In the genomic region with DNA sequence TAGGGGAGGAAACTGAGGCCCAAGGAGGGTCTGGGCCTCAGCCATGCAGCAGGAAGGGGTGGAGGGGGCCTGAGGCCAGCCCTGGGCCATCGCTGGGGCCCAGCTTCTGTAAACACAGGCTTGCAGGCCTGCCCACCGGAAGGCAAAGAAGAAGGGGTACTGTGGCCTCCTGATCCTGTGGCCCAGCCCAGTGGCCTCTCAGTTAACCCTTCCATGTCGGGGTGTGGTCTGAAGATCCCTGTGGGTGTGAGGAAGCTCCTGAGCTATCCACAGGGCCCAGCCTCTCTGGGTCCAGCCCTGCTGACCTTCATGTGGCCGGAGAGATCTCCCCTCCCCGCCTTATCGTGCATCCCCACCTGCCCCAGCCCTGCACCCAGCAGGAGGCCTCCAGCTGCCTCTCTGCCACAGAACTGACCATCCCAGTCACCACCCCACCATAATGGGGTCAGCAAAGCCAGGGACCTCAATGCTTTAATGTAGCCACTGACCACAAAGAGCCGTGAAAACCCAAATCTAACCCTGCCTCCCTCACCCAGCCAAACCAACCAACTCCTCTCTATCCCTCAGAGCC, we compare ENCODE assay signal across 10 mouse cellular contexts. TPM values are rescaled to one million over a fixed set of nuclear protein-coding genes. Genes with fewer than 3 reads are reported as not detected.
DNase-seq lines count a peak whose midpoint lies in the region; ATAC-seq lines count a peak whose summit lies in the region.
"Had no signal": no experiment of that assay in that cellular context is flagged by ENCODE, and none has a peak within 500 bp of the region (broad histone marks: within the 10 kb centered on the region; RNA-seq: fewer than 3 reads in every experiment).

No protein-coding gene starts in this region.

- H3K27me3 ChIP-seq in heart, embryonic 11.5 days (ENCODE audit: control insufficient read depth, insufficient read depth, low read length), result no peaks in the 10 kb centered on the region
- H3K27me3 ChIP-seq in midbrain, embryonic 11.5 days (ENCODE audit: control insufficient read depth, insufficient read depth, low read length), result no peaks in the 10 kb centered on the region
- no peaks in the 10 kb centered on the region for H3K27me3 ChIP-seq in midbrain, embryonic 13.5 days
- H3K27me3 ChIP-seq in limb, embryonic 12.5 days, result no peaks in the 10 kb centered on the region
- H3K27me3 ChIP-seq in stomach, embryonic 14.5 days (ENCODE audit: control insufficient read depth, insufficient read depth, low read length), result no peaks in the 10 kb centered on the region

- peak overlapping the region; percentile 2; the same call in 1 of the 2 replicates for H3K4me3 ChIP-seq in heart, embryonic 11.5 days (ENCODE audit: low read depth, low read length)
- no peak overlapping the region for H3K4me3 ChIP-seq in midbrain, embryonic 11.5 days (ENCODE audit: low read depth, low read length)
- H3K4me3 ChIP-seq in midbrain, embryonic 13.5 days (replicated peaks), result no peak overlapping the region
- H3K4me3 ChIP-seq in limb, embryonic 12.5 days (replicated peaks), result no peak overlapping the region
- no peak overlapping the region for H3K4me3 ChIP-seq in stomach, embryonic 14.5 days (ENCODE audit: low read depth, low read length)

- no peak for DNase-seq in heart, adult 8-10 months (ENCODE audit: low spot score)
- no peak for DNase-seq in midbrain, embryonic 11.5 days (ENCODE audit: low spot score, missing footprints)
- DNase-seq in layer of hippocampus, postnatal 14 days (ENCODE audit: low spot score in 2 of 2), result no peak
- DNase-seq in spleen, postnatal 36 days (ENCODE audit: low spot score in 2 of 2), result no peak
- DNase-seq: left cerebral cortex, postnatal 4 days; right cerebral cortex, postnatal 4 days had no signal

- peak; percentile 88 for ATAC-seq in heart, embryonic 11.5 days (replicated peaks; ENCODE audit: insufficient number of reproducible peaks, low FRiP score, low TSS enrichment)
- no peak; the same call in 1 of the 2 replicates for ATAC-seq in midbrain, embryonic 11.5 days (ENCODE audit: low FRiP score)
- ATAC-seq in midbrain, embryonic 13.5 days, result no peak
- peak; percentile 37; the same call in 1 of the 2 replicates for ATAC-seq in limb, embryonic 12.5 days (ENCODE audit: insufficient number of reproducible peaks, insufficient read depth, low FRiP score, low TSS enrichment, low read depth)
- peak; percentile 43; the same call in 1 of the 2 replicates for ATAC-seq in stomach, embryonic 14.5 days (ENCODE audit: insufficient number of reproducible peaks, insufficient read depth, low FRiP score, low read depth)

- peaks cover 34% of the 10 kb centered on the region for H3K4me1 ChIP-seq in heart, embryonic 11.5 days (ENCODE audit: control insufficient read depth, insufficient read depth, low read length)
- H3K4me1 ChIP-seq in midbrain, embryonic 11.5 days (ENCODE audit: control insufficient read depth, insufficient read depth, low read length), result peaks cover 23% of the 10 kb centered on the region
- peaks cover 27% of the 10 kb centered on the region for H3K4me1 ChIP-seq in midbrain, embryonic 13.5 days (replicated peaks)
- H3K4me1 ChIP-seq in limb, embryonic 12.5 days (replicated peaks), result peaks cover 43% of the 10 kb centered on the region
- H3K4me1 ChIP-seq in stomach, embryonic 14.5 days (ENCODE audit: control insufficient read depth, insufficient read depth, low read length), result peaks cover 25% of the 10 kb centered on the region; the same call in 1 of the 2 replicates

- 12% methylated on average over 7 of the region's 7 CpGs for WGBS in heart, embryonic 11.5 days (ENCODE audit: insufficient replicate concordance)
- WGBS in midbrain, embryonic 11.5 days, result 24% methylated on average over 6 of the region's 7 CpGs
- WGBS in midbrain, embryonic 13.5 days, result 21% methylated on average over 7 of the region's 7 CpGs
- 16% methylated on average over 7 of the region's 7 CpGs for WGBS in limb, embryonic 12.5 days
- 17% methylated on average over 7 of the region's 7 CpGs for WGBS in stomach, embryonic 14.5 days

- H3K36me3 ChIP-seq in heart, embryonic 11.5 days (ENCODE audit: control insufficient read depth, insufficient read depth, low read length), result peaks cover 20% of the 10 kb centered on the region
- no peaks in the 10 kb centered on the region for H3K36me3 ChIP-seq in midbrain, embryonic 11.5 days (ENCODE audit: control insufficient read depth, insufficient read depth, low read length)
- H3K36me3 ChIP-seq in midbrain, embryonic 13.5 days, result peaks cover 42% of the 10 kb centered on the region
- peaks cover 74% of the 10 kb centered on the region for H3K36me3 ChIP-seq in limb, embryonic 12.5 days
- peaks cover 36% of the 10 kb centered on the region for H3K36me3 ChIP-seq in stomach, embryonic 14.5 days (ENCODE audit: control insufficient read depth, insufficient read depth, low read length)

- H3K9me3 ChIP-seq in heart, embryonic 11.5 days (replicated peaks; ENCODE audit: control insufficient read depth, low read length), result no peaks in the 10 kb centered on the region
- no peaks in the 10 kb centered on the region for H3K9me3 ChIP-seq in midbrain, embryonic 11.5 days (ENCODE audit: control insufficient read depth, low read length)
- no peaks in the 10 kb centered on the region for H3K9me3 ChIP-seq in midbrain, embryonic 13.5 days
- H3K9me3 ChIP-seq in limb, embryonic 12.5 days, result no peaks in the 10 kb centered on the region
- no peaks in the 10 kb centered on the region for H3K9me3 ChIP-seq in stomach, embryonic 14.5 days (ENCODE audit: control insufficient read depth, low read depth, low read length)

- H3K9ac ChIP-seq in heart, embryonic 11.5 days (ENCODE audit: low read depth, low read length), result peak overlapping the region; percentile 59
- peak overlapping the region; percentile 30 for H3K9ac ChIP-seq in midbrain, embryonic 11.5 days (ENCODE audit: low read length)
- H3K9ac ChIP-seq in midbrain, embryonic 13.5 days (replicated peaks), result no peak overlapping the region; the same call in 1 of the 2 replicates
- H3K9ac ChIP-seq in limb, embryonic 12.5 days (replicated peaks), result peak overlapping the region; percentile 34; the same call in 1 of the 2 replicates
- no peak overlapping the region for H3K9ac ChIP-seq in stomach, embryonic 14.5 days (replicated peaks; ENCODE audit: low read depth, low read length)

- peak overlapping the region; percentile 90 for H3K27ac ChIP-seq in heart, embryonic 11.5 days (ENCODE audit: low read depth, low read length)
- H3K27ac ChIP-seq in midbrain, embryonic 11.5 days (ENCODE audit: low read depth, low read length), result peak overlapping the region; percentile 44
- no peak overlapping the region for H3K27ac ChIP-seq in midbrain, embryonic 13.5 days
- H3K27ac ChIP-seq in limb, embryonic 12.5 days, result peak overlapping the region; percentile 89
- peak overlapping the region; percentile 55; the same call in 1 of the 2 replicates for H3K27ac ChIP-seq in stomach, embryonic 14.5 days (ENCODE audit: low read length)

- H3K4me2 ChIP-seq in heart, embryonic 11.5 days, result peak overlapping the region; percentile 53
- H3K4me2 ChIP-seq in midbrain, embryonic 11.5 days, result peak overlapping the region; percentile 4; the same call in 1 of the 2 replicates
- H3K4me2 ChIP-seq in midbrain, embryonic 13.5 days (replicated peaks), result no peak overlapping the region
- peak overlapping the region; percentile 24 for H3K4me2 ChIP-seq in limb, embryonic 12.5 days
- peak overlapping the region; percentile 11; the same call in 1 of the 2 replicates for H3K4me2 ChIP-seq in stomach, embryonic 14.5 days (replicated peaks; ENCODE audit: low read depth, low read length)

RNA-seq across cellular contexts. Expression of gene Wdr18, which starts 13.1 kb away (rescaled TPM):
- polyA plus RNA-seq in heart, embryonic 11.5 days (2014; fragmentation: Nextera tagmentation; extraction: Ambion mirVana), result 89.8 and 97.6 TPM in 2 replicates
- total RNA-seq in heart, adult 8-10 months (2022), result 10 to 100 TPM; 28.4 to 36.2 (median 29.6) TPM
- 92.7 and 98.4 TPM in 2 replicates for polyA plus RNA-seq in midbrain, embryonic 11.5 days (2014; fragmentation: Nextera tagmentation; extraction: Ambion mirVana)
- polyA plus RNA-seq in midbrain, embryonic 13.5 days (2015; fragmentation: Nextera tagmentation; extraction: Ambion mirVana), result 76.7 and 78.4 TPM in 2 replicates
- polyA plus RNA-seq in limb, embryonic 12.5 days (2016; fragmentation: Nextera tagmentation; extraction: Ambion mirVana), result 120 and 122 TPM in 2 replicates
- polyA plus RNA-seq in stomach, embryonic 14.5 days (2014; fragmentation: Nextera tagmentation; extraction: Ambion mirVana), result 97.2 and 107 TPM in 2 replicates
- 10 to 100 TPM; 35.5 to 40.8 TPM for total RNA-seq in layer of hippocampus, postnatal 14 days (2021)

RNA-seq across cellular contexts. Expression of gene Arid3a, which starts 20.0 kb away (rescaled TPM):
- 4.3 and 12.7 TPM in 2 replicates for polyA plus RNA-seq in heart, embryonic 11.5 days (2014; fragmentation: Nextera tagmentation; extraction: Ambion mirVana)
- total RNA-seq in heart, adult 8-10 months (2022), result 1 to 10 TPM; 1.2 to 1.7 (median 1.3) TPM
- 4.2 and 6.2 TPM in 2 replicates for polyA plus RNA-seq in midbrain, embryonic 11.5 days (2014; fragmentation: Nextera tagmentation; extraction: Ambion mirVana)
- 3.8 and 3.9 TPM in 2 replicates for polyA plus RNA-seq in midbrain, embryonic 13.5 days (2015; fragmentation: Nextera tagmentation; extraction: Ambion mirVana)
- polyA plus RNA-seq in limb, embryonic 12.5 days (2016; fragmentation: Nextera tagmentation; extraction: Ambion mirVana), result 8.4 and 8.6 TPM in 2 replicates
- polyA plus RNA-seq in stomach, embryonic 14.5 days (2014; fragmentation: Nextera tagmentation; extraction: Ambion mirVana), result 12.7 and 14.0 TPM in 2 replicates
- 1 to 10 TPM; 4.5 to 6.4 TPM for total RNA-seq in layer of hippocampus, postnatal 14 days (2021)

RNA-seq across cellular contexts. Expression of gene Grin3b, which starts 23.7 kb away (rescaled TPM):
- 0.19 and 0.20 TPM in 2 replicates for polyA plus RNA-seq in heart, embryonic 11.5 days (2014; fragmentation: Nextera tagmentation; extraction: Ambion mirVana)
- under 1 TPM; 0.37 to 0.85 (median 0.63) TPM for total RNA-seq in heart, adult 8-10 months (2022)
- polyA plus RNA-seq in midbrain, embryonic 11.5 days (2014; fragmentation: Nextera tagmentation; extraction: Ambion mirVana), result 0.22 and 0.38 TPM in 2 replicates
- polyA plus RNA-seq in midbrain, embryonic 13.5 days (2015; fragmentation: Nextera tagmentation; extraction: Ambion mirVana), result 0.24 and 0.57 TPM in 2 replicates
- 0.54 and 0.68 TPM in 2 replicates for polyA plus RNA-seq in limb, embryonic 12.5 days (2016; fragmentation: Nextera tagmentation; extraction: Ambion mirVana)
- polyA plus RNA-seq in stomach, embryonic 14.5 days (2014; fragmentation: Nextera tagmentation; extraction: Ambion mirVana), result 0.32 and 0.36 TPM in 2 replicates
- under 1 TPM; 0.12 to 0.21 TPM for total RNA-seq in layer of hippocampus, postnatal 14 days (2021)

RNA-seq across cellular contexts. Expression of gene R3hdm4, which starts 25.8 kb away (rescaled TPM):
- polyA plus RNA-seq in heart, embryonic 11.5 days (2014; fragmentation: Nextera tagmentation; extraction: Ambion mirVana), result 87.6 and 89.2 TPM in 2 replicates
- total RNA-seq in heart, adult 8-10 months (2022), result 10 to 100 TPM; 75.2 to 85.9 (median 81.0) TPM
- polyA plus RNA-seq in midbrain, embryonic 11.5 days (2014; fragmentation: Nextera tagmentation; extraction: Ambion mirVana), result 127 and 135 TPM in 2 replicates
- 231 TPM in 2 replicates for polyA plus RNA-seq in midbrain, embryonic 13.5 days (2015; fragmentation: Nextera tagmentation; extraction: Ambion mirVana)
- 149 and 161 TPM in 2 replicates for polyA plus RNA-seq in limb, embryonic 12.5 days (2016; fragmentation: Nextera tagmentation; extraction: Ambion mirVana)
- 143 and 151 TPM in 2 replicates for polyA plus RNA-seq in stomach, embryonic 14.5 days (2014; fragmentation: Nextera tagmentation; extraction: Ambion mirVana)
- total RNA-seq in layer of hippocampus, postnatal 14 days (2021), result 100 to 1,000 TPM; 424 to 430 TPM

RNA-seq across cellular contexts. Expression of gene Kiss1r, which starts 30.1 kb away (rescaled TPM):
- 0.15 and 0.31 TPM in 2 replicates for polyA plus RNA-seq in heart, embryonic 11.5 days (2014; fragmentation: Nextera tagmentation; extraction: Ambion mirVana)
- under 1 TPM; 0.28 to 0.62 (median 0.32) TPM for total RNA-seq in heart, adult 8-10 months (2022)
- 0.34 and 0.61 TPM in 2 replicates for polyA plus RNA-seq in midbrain, embryonic 11.5 days (2014; fragmentation: Nextera tagmentation; extraction: Ambion mirVana)
- 2.2 and 2.3 TPM in 2 replicates for polyA plus RNA-seq in midbrain, embryonic 13.5 days (2015; fragmentation: Nextera tagmentation; extraction: Ambion mirVana)
- polyA plus RNA-seq in limb, embryonic 12.5 days (2016; fragmentation: Nextera tagmentation; extraction: Ambion mirVana), result 1.1 and 1.2 TPM in 2 replicates
- 0.81 and 1.0 TPM in 2 replicates for polyA plus RNA-seq in stomach, embryonic 14.5 days (2014; fragmentation: Nextera tagmentation; extraction: Ambion mirVana)
- 1 to 10 TPM; 5.0 to 8.9 TPM for total RNA-seq in layer of hippocampus, postnatal 14 days (2021)

Comparison
In these comparisons a context has a peak if more than half of its experiments do, and no peak if none do; other contexts are left out.
1. H3K9ac ChIP-seq: peak in heart, embryonic 11.5 days (single experiment), midbrain, embryonic 11.5 days (single experiment) and limb, embryonic 12.5 days (single experiment); none in midbrain, embryonic 13.5 days (single experiment) and stomach, embryonic 14.5 days (single experiment).
2. ATAC-seq: peak in heart, embryonic 11.5 days (single experiment), limb, embryonic 12.5 days (single experiment) and stomach, embryonic 14.5 days (single experiment); none in midbrain, embryonic 11.5 days (single experiment) and midbrain, embryonic 13.5 days (single experiment).